Mouse (Mus musculus) limb, embryonic 11.5 days (tissue): ENCODE data around the gene Vps13c. TPM values are rescaled to one million over a fixed set of nuclear protein-coding genes. Genes with fewer than 3 reads are reported as not detected.

ENCODE experiments used
- ATAC-seq: fragments of 200-750 bp; cut with Nextera tagmentation; 2 replicates; pipeline ENCODE4 v1.8.0; 2017; ENCODE audit warnings: low read depth; ENCODE audit not compliant: insufficient number of reproducible peaks, low FRiP score, low TSS enrichment
- DNase-seq: peaks from one replicate; pipeline ENCODE4 v3.0.0-alpha.2; 2015; ENCODE audit warnings: low spot score
- H3K27ac ChIP-seq: fragments of 300-500 bp; sonication (generic); replicated peaks from 2 replicates; pipeline ENCODE4 v1.5.1; 2014; ENCODE audit warnings: low read depth, mild to moderate bottlenecking, low read length
- H3K27me3 ChIP-seq: fragments of 300-500 bp; sonication (generic); 2 replicates; pipeline ENCODE4 v1.6.1; 2014; ENCODE audit warnings: mild to moderate bottlenecking, low read length, mixed read lengths; ENCODE audit not compliant: control insufficient read depth, insufficient read depth
- H3K36me3 ChIP-seq: fragments of 300-500 bp; sonication (generic); 2 replicates; pipeline ENCODE4 v1.6.1; 2014; ENCODE audit warnings: mild to moderate bottlenecking, low read length, moderate library complexity, mixed read lengths; ENCODE audit not compliant: control insufficient read depth, insufficient read depth
- H3K4me1 ChIP-seq: fragments of 300-500 bp; sonication (generic); 2 replicates; pipeline ENCODE4 v1.6.1; 2014; ENCODE audit warnings: low read length, mixed read lengths; ENCODE audit not compliant: control insufficient read depth, insufficient read depth
- H3K4me2 ChIP-seq: fragments of 300-500 bp; sonication (generic); 2 replicates; pipeline ENCODE4 v1.6.1; 2014; ENCODE audit warnings: low read depth, mild to moderate bottlenecking, moderate library complexity; ENCODE audit not compliant: severe bottlenecking
- H3K4me3 ChIP-seq: fragments of 300-500 bp; sonication (generic); 2 replicates; pipeline ENCODE4 v1.5.1; 2014; ENCODE audit warnings: low read depth, low read length
- H3K9ac ChIP-seq: fragments of 300-500 bp; sonication (generic); 2 replicates; pipeline ENCODE4 v1.6.1; 2014; ENCODE audit warnings: mild to moderate bottlenecking, low read length
- H3K9me3 ChIP-seq: fragments of 300-500 bp; sonication (generic); 2 replicates; pipeline ENCODE4 v1.6.1; 2016; ENCODE audit warnings: low read length; ENCODE audit not compliant: control insufficient read depth
- WGBS: fragments of 180-500 bp; shearing (Covaris S2); extraction: QIAGEN DNeasy Blood & Tissue Kit; methylation state at CpG from one replicate; pipeline ENCODE4 v1.1.7; 2014; 5-methylcytosine and 5-hydroxymethylcytosine counted together
- polyA plus RNA-seq: library from polyadenylated mRNA; unstranded; fragments of >200 nt; fragmentation: Nextera tagmentation; extraction: Ambion mirVana; gene quantifications from 2 replicates; pipeline ENCODE4 v1.2.1, GENCODE M21; 2014

Vps13c gene
- polyA plus RNA-seq, 1 experiment from 2014 or later = 4.6 TPM

- 96% methylated on average over 2 of the region's 2 CpGs for WGBS
- Histone ChIP-seq H3K36me3 (peaks cover 3% of the 10 kb centered on the region), H3K4me1 (no peaks in the 10 kb centered on the region), H3K9me3 (no peaks in the 10 kb centered on the region), H3K4me2 (no peak overlapping the region), H3K27me3 (no peaks in the 10 kb centered on the region), H3K4me3 (no peak overlapping the region), H3K27ac (no peak overlapping the region), H3K9ac (no peak overlapping the region)
- no peak for ATAC-seq
- no peak for DNase-seq
Observed at GRCm38 (mm10) chr9:67905541-67905940, 65.3 kb downstream of the Vps13c start.

GRCm38 (mm10) chr9:67914681-67915080 lies 74.5 kb downstream of the Vps13c start:
- Histone ChIP-seq H3K27ac (no peak overlapping the region), H3K4me1 (no peaks in the 10 kb centered on the region), H3K4me3 (no peak overlapping the region), H3K4me2 (no peak overlapping the region), H3K36me3 (peaks cover 3% of the 10 kb centered on the region), H3K9ac (no peak overlapping the region), H3K9me3 (no peaks in the 10 kb centered on the region), H3K27me3 (no peaks in the 10 kb centered on the region)
- ATAC-seq = no peak
- DNase-seq = no peak
- 88% methylated on average over 7 of the region's 7 CpGs for WGBS

GRCm38 (mm10) chr9:67922350-67922749 lies 82.2 kb downstream of the Vps13c start:
- Histone ChIP-seq H3K9ac (no peak overlapping the region), H3K4me1 (no peaks in the 10 kb centered on the region), H3K4me2 (no peak overlapping the region), H3K9me3 (no peaks in the 10 kb centered on the region), H3K27me3 (no peaks in the 10 kb centered on the region), H3K27ac (no peak overlapping the region), H3K4me3 (no peak overlapping the region), H3K36me3 (peaks cover 4% of the 10 kb centered on the region; the same call in 1 of the 2 replicates)
- ATAC-seq (no peak), DNase-seq (no peak)
- 85% methylated on average over 5 of the region's 5 CpGs for WGBS

- ATAC-seq (no peak), DNase-seq (no peak)
- Histone ChIP-seq H3K36me3 (no peaks in the 10 kb centered on the region; the same call in 1 of the 2 replicates), H3K9me3 (no peaks in the 10 kb centered on the region), H3K4me3 (no peak overlapping the region), H3K9ac (no peak overlapping the region), H3K4me2 (no peak overlapping the region), H3K27me3 (no peaks in the 10 kb centered on the region), H3K27ac (no peak overlapping the region), H3K4me1 (no peaks in the 10 kb centered on the region)
- 65% methylated on average over 7 of the region's 7 CpGs for WGBS
Observed at GRCm38 (mm10) chr9:67930629-67931028, 90.4 kb downstream of the Vps13c start.

GRCm38 (mm10) chr9:67937286-67937685 lies 97.1 kb downstream of the Vps13c start:
- Histone ChIP-seq H3K9me3 (no peaks in the 10 kb centered on the region), H3K4me2 (no peak overlapping the region), H3K9ac (no peak overlapping the region), H3K36me3 (0 out of 2 replicates have a peak, but pooled peaks cover 2% of the 10 kb centered on the region), H3K4me1 (no peaks in the 10 kb centered on the region), H3K27me3 (no peaks in the 10 kb centered on the region), H3K4me3 (no peak overlapping the region), H3K27ac (no peak overlapping the region)
- DNase-seq (no peak), ATAC-seq (no peak)
- 88% methylated on average over 2 of the region's 2 CpGs for WGBS

GRCm38 (mm10) chr9:67955466-67956010 lies 115.3 kb downstream of the Vps13c start:
- Histone ChIP-seq H3K36me3 (peaks cover 8% of the 10 kb centered on the region; the same call in 1 of the 2 replicates), H3K9me3 (no peaks in the 10 kb centered on the region), H3K9ac (no peak overlapping the region), H3K27me3 (no peaks in the 10 kb centered on the region), H3K27ac (no peak overlapping the region), H3K4me3 (no peak overlapping the region), H3K4me1 (no peaks in the 10 kb centered on the region), H3K4me2 (no peak overlapping the region)
- DNase-seq (no peak), ATAC-seq (no peak)
- WGBS = 85% methylated on average over 7 of the region's 7 CpGs

GRCm38 (mm10) chr9:67961953-67962352 lies 121.8 kb downstream of the Vps13c start:
- H3K4me3 ChIP-seq = no peak overlapping the region
- H3K9ac ChIP-seq = no peak overlapping the region
- no peaks in the 10 kb centered on the region for H3K9me3 ChIP-seq
- H3K27ac ChIP-seq = no peak overlapping the region
- DNase-seq = no peak
- 96% methylated on average over 5 of the region's 5 CpGs for WGBS
- ATAC-seq = no peak
- H3K36me3 ChIP-seq = peaks cover 6% of the 10 kb centered on the region; the same call in 1 of the 2 replicates
- H3K4me2 ChIP-seq = no peak overlapping the region
- H3K27me3 ChIP-seq = no peaks in the 10 kb centered on the region
- no peaks in the 10 kb centered on the region for H3K4me1 ChIP-seq

- H3K9ac ChIP-seq = no peak overlapping the region
- no peak overlapping the region for H3K27ac ChIP-seq
- H3K4me2 ChIP-seq = no peak overlapping the region
- no peak for ATAC-seq
- H3K27me3 ChIP-seq = no peaks in the 10 kb centered on the region
- no peak overlapping the region for H3K4me3 ChIP-seq
- WGBS = 68% methylated on average over 14 of the region's 14 CpGs
- no peaks in the 10 kb centered on the region for H3K9me3 ChIP-seq
- no peaks in the 10 kb centered on the region for H3K4me1 ChIP-seq
- DNase-seq = no peak
- H3K36me3 ChIP-seq = peaks cover 2% of the 10 kb centered on the region; the same call in 1 of the 2 replicates
Observed at GRCm38 (mm10) chr9:67965889-67966288, 125.7 kb downstream of the Vps13c start.

- no peak overlapping the region for H3K4me2 ChIP-seq
- H3K27me3 ChIP-seq = no peaks in the 10 kb centered on the region
- H3K4me1 ChIP-seq = no peaks in the 10 kb centered on the region
- no peak overlapping the region for H3K9ac ChIP-seq
- no peak overlapping the region for H3K4me3 ChIP-seq
- no peaks in the 10 kb centered on the region for H3K36me3 ChIP-seq
- H3K9me3 ChIP-seq = no peaks in the 10 kb centered on the region
- DNase-seq (no peak), ATAC-seq (no peak)
- 81% methylated on average over 3 of the region's 3 CpGs for WGBS
- no peak overlapping the region for H3K27ac ChIP-seq
Observed at GRCm38 (mm10) chr9:67967011-67967410, 126.8 kb downstream of the Vps13c start.
